Mouse (Mus musculus): ENCODE measurements around the gene Prcc. TPM values are rescaled to one million over a fixed set of nuclear protein-coding genes. Genes with fewer than 3 reads are reported as not detected.

Prcc gene
- polyA plus RNA-seq, 1 experiment, result 34.8 TPM

DNA sequence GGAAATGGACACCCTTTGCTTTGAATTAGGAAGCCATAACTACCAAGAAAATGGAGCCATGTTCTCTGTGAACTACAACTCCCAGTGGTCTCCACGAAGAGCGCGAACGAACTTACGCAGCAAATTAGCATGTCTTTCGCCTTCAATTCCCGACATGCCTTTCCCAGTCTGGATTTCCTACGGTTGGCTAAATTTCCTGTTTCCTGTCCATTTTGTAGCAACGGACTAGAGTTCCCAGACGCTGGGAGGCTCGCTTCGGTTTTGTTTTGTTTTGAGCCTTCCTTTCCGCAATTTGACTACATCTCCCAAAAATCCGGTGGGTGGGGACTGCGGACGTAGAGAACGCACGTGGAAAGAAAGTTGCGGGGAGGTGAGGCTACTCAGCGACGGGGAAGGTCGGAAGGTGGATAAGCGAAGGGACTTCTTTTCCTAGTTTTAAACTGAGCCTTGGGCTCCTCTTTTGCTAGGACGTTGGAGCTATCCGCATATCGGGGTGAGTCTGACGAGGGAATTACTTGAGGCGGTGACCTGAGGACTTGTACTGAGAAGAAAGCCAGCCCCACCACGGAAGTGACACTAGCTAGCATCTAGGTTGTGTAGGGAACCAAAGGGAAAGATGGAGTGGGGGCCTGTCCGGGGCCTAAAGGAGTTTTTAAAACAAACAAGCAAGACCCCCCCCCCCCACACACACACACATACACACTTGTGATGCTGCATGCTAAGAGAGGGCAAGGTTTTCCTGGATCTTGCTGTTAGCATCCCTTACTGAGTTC, 34.1 kb upstream of the Prcc start, which contains the start of gene Mrpl24:
TSS of gene Mrpl24 (plus strand) at position 171 of the 773 bp plus-strand sequence.
- H3K4me3 ChIP-seq (ENCODE audit: insufficient read depth, low read length), result peak within 1 kb of the TSS; percentile 67
- peak within 1 kb of the TSS; percentile 62 for H3K27ac ChIP-seq (ENCODE audit: insufficient read depth, low read depth, low read length)
- H3K4me1 ChIP-seq (ENCODE audit: control insufficient read depth, insufficient read depth, low read length), result peaks cover 4% of the 10 kb centered on the region; the same call in 1 of the 2 replicates
- TF ChIP-seq POLR2A (IDR thresholded peaks at IDR 0.05; ENCODE audit: borderline replicate concordance, low read depth, low read length) (peak; percentile 9; the same call in 1 of the 2 replicates), CTCF (IDR thresholded peaks at IDR 0.05; ENCODE audit: low read depth, low read length) (no peak)

GRCm38 (mm10) chr3:87918551-87918950, 33.1 kb upstream of the Prcc start:
- Histone ChIP-seq H3K27ac (ENCODE audit: insufficient read depth, low read depth, low read length) (no peak overlapping the region), H3K4me1 (ENCODE audit: control insufficient read depth, insufficient read depth, low read length) (peaks cover 4% of the 10 kb centered on the region; the same call in 1 of the 2 replicates), H3K4me3 (ENCODE audit: insufficient read depth, low read length) (no peak overlapping the region)
- TF ChIP-seq POLR2A (IDR thresholded peaks at IDR 0.05; ENCODE audit: borderline replicate concordance, low read depth, low read length) (no peak), CTCF (IDR thresholded peaks at IDR 0.05; ENCODE audit: low read depth, low read length) (no peak)

GRCm38 (mm10) chr3:87916990-87917389, 31.6 kb upstream of the Prcc start:
- H3K4me3 ChIP-seq (ENCODE audit: insufficient read depth, low read length), result no peak overlapping the region
- TF ChIP-seq CTCF (IDR thresholded peaks at IDR 0.05; ENCODE audit: low read depth, low read length), result no peak
- TF ChIP-seq POLR2A (IDR thresholded peaks at IDR 0.05; ENCODE audit: borderline replicate concordance, low read depth, low read length), result no peak
- H3K4me1 ChIP-seq (ENCODE audit: control insufficient read depth, insufficient read depth, low read length), result peaks cover 15% of the 10 kb centered on the region
- no peak overlapping the region for H3K27ac ChIP-seq (ENCODE audit: insufficient read depth, low read depth, low read length)

GRCm38 (mm10) chr3:87913891-87914290, 28.5 kb upstream of the Prcc start:
- H3K27ac ChIP-seq (ENCODE audit: insufficient read depth, low read depth, low read length), result no peak overlapping the region
- H3K4me3 ChIP-seq (ENCODE audit: insufficient read depth, low read length), result no peak overlapping the region
- no peak for TF ChIP-seq CTCF (IDR thresholded peaks at IDR 0.05; ENCODE audit: low read depth, low read length)
- TF ChIP-seq POLR2A (IDR thresholded peaks at IDR 0.05; ENCODE audit: borderline replicate concordance, low read depth, low read length), result no peak
- peaks cover 34% of the 10 kb centered on the region for H3K4me1 ChIP-seq (ENCODE audit: control insufficient read depth, insufficient read depth, low read length)

DNA sequence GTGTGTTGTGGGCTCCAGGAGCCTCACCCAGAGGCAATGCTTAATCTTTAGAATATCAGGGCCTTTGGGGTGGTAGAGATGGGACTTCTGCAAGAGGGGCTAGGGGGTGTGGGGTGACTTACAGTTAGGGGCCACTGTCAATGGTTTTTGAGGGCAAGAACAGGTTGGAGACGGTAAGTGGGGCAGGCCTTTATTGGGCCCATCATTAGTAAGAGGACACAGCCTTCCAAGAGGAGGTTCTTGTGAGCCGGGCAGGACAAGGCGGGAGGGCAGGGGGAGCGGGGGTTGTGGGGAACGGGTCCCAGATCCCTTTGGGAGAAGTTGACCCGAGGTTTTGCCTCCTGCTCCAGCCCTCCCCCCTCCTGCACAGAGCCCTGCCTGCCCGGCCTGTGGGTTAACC, 28.1 kb upstream of the Prcc start:
- peaks cover 38% of the 10 kb centered on the region for H3K4me1 ChIP-seq (ENCODE audit: control insufficient read depth, insufficient read depth, low read length)
- TF ChIP-seq POLR2A (IDR thresholded peaks at IDR 0.05; ENCODE audit: borderline replicate concordance, low read depth, low read length), result no peak
- TF ChIP-seq CTCF (IDR thresholded peaks at IDR 0.05; ENCODE audit: low read depth, low read length), result no peak
- H3K27ac ChIP-seq (ENCODE audit: insufficient read depth, low read depth, low read length), result no peak overlapping the region
- no peak overlapping the region for H3K4me3 ChIP-seq (ENCODE audit: insufficient read depth, low read length)

- TF ChIP-seq POLR2A (IDR thresholded peaks at IDR 0.05; ENCODE audit: borderline replicate concordance, low read depth, low read length) (no peak), CTCF (IDR thresholded peaks at IDR 0.05; ENCODE audit: low read depth, low read length) (no peak)
- peaks cover 40% of the 10 kb centered on the region for H3K4me1 ChIP-seq (ENCODE audit: control insufficient read depth, insufficient read depth, low read length)
- H3K4me3 ChIP-seq (ENCODE audit: insufficient read depth, low read length), result peak overlapping the region; percentile 42
- peak overlapping the region; percentile 37 for H3K27ac ChIP-seq (ENCODE audit: insufficient read depth, low read depth, low read length)
These were observed 25.2 kb upstream of the Prcc start for GRCm38 (mm10) chr3:87910573-87911141.

DNA sequence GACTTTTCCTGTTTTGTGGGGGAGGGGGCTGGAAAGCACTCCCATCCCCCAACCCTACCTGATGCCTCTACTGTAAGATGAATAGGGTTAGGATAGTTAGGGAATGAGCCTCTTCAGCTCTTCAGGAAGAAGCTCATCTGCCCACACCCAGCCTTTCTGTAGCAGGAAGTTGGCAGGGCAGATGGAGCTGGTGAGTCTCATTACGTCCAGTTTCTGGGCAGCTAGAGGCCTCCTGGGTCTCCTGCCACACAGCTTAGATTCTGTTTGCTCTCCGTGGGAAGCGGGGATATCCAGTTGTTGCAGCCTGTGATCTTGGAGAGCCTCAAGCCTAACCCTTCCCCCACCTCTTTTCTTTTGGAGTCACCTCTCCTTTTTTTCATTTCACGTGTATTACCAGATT, 24.5 kb upstream of the Prcc start:
- H3K4me3 ChIP-seq (ENCODE audit: insufficient read depth, low read length), result peak overlapping the region; percentile 26
- TF ChIP-seq POLR2A (IDR thresholded peaks at IDR 0.05; ENCODE audit: borderline replicate concordance, low read depth, low read length) (no peak), CTCF (IDR thresholded peaks at IDR 0.05; ENCODE audit: low read depth, low read length) (no peak)
- H3K27ac ChIP-seq (ENCODE audit: insufficient read depth, low read depth, low read length), result peak overlapping the region; percentile 66
- peaks cover 40% of the 10 kb centered on the region for H3K4me1 ChIP-seq (ENCODE audit: control insufficient read depth, insufficient read depth, low read length)

DNA sequence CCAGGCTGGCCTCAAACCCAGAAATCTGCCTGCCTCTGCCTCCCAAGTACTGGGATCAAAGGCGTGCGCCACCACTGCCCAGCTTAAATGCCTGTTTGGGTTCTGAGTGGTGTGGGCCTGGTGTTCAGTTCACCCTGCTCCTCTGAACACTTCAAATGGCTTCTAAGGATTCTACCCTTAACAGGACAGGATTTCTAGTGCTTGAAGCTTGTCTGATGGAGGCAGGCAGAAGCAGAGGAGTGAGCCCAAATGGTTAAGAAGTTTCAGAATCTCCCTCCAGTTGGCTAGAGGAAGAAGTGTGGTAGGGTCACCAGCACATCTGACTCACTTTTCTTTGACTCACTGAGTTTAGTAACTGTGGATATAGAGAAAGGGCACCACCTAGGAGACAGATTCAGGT, 24.0 kb upstream of the Prcc start:
- TF ChIP-seq CTCF (IDR thresholded peaks at IDR 0.05; ENCODE audit: low read depth, low read length), result no peak
- Histone ChIP-seq H3K4me1 (ENCODE audit: control insufficient read depth, insufficient read depth, low read length) (peaks cover 40% of the 10 kb centered on the region), H3K27ac (ENCODE audit: insufficient read depth, low read depth, low read length) (peak overlapping the region; percentile 66), H3K4me3 (ENCODE audit: insufficient read depth, low read length) (peak overlapping the region; percentile 26; the same call in 1 of the 2 replicates)

DNA sequence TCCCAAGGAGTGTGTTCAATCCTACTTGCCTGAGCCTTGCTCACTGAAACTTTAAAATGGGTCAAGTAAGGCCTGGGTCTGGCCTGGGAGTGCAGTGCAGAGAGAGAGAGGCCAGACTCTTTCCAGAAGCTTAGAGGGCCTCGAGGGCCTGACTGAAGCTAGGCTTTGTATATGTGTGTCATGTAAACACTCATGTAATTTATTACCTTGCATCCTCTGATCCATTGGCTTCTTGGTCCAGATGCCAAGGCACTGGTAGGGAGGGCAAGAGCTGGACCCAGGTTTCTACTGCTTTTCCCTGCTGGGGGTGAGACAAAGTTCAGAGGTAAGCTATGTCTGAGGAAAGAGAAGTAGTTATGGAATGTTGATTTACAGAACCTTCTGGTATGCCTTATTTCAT, 22.5 kb upstream of the Prcc start:
- peak overlapping the region; percentile 65 for H3K27ac ChIP-seq (ENCODE audit: insufficient read depth, low read depth, low read length)
- H3K4me3 ChIP-seq (ENCODE audit: insufficient read depth, low read length), result peak overlapping the region; percentile 89
- TF ChIP-seq POLR2A (IDR thresholded peaks at IDR 0.05; ENCODE audit: borderline replicate concordance, low read depth, low read length), result no peak
- peaks cover 36% of the 10 kb centered on the region for H3K4me1 ChIP-seq (ENCODE audit: control insufficient read depth, insufficient read depth, low read length)
